Mouse (Mus musculus): Measurements from ENCODE around the gene Irf2. TPM values are rescaled to one million over a fixed set of nuclear protein-coding genes. Genes with fewer than 3 reads are reported as not detected.

Irf2 gene
- polyA plus RNA-seq, 1 experiment from 2014 or later: 23.1 TPM

GRCm38 (mm10) chr8:46833763-46834162 lies 94.2 kb downstream of the Irf2 start:
- peaks cover 24% of the 10 kb centered on the region for H3K36me3 ChIP-seq (replicated peaks; ENCODE audit: insufficient read depth, low read length)
- peaks cover 9% of the 10 kb centered on the region for H3K4me1 ChIP-seq (ENCODE audit: insufficient read depth)
- 73% methylated on average over 4 of the region's 4 CpGs for WGBS (ENCODE audit: insufficient replicate concordance)
- H3K27me3 ChIP-seq (ENCODE audit: insufficient read depth, low read length): no peaks in the 10 kb centered on the region
- ATAC-seq (no peak), DNase-seq (no peak)
- H3K4me2 ChIP-seq (ENCODE audit: low read depth, low read length): no peak overlapping the region
- H3K4me3 ChIP-seq (ENCODE audit: low read depth, low read length): no peak overlapping the region
- no peak for TF ChIP-seq EP300 (IDR thresholded peaks at IDR 0.05; ENCODE audit: low read depth)
- TF ChIP-seq CTCF (IDR thresholded peaks at IDR 0.05; ENCODE audit: low read depth): no peak
- no peak overlapping the region for H3K27ac ChIP-seq (ENCODE audit: low read depth)
- no peaks in the 10 kb centered on the region for H3K9me3 ChIP-seq (ENCODE audit: low read length)
- no peak overlapping the region for H3K9ac ChIP-seq (replicated peaks)

- Histone ChIP-seq H3K9me3 (ENCODE audit: low read length) (no peaks in the 10 kb centered on the region), H3K4me2 (ENCODE audit: low read depth, low read length) (no peak overlapping the region), H3K9ac (replicated peaks) (no peak overlapping the region), H3K36me3 (replicated peaks; ENCODE audit: insufficient read depth, low read length) (peaks cover 29% of the 10 kb centered on the region), H3K27ac (ENCODE audit: low read depth) (no peak overlapping the region), H3K27me3 (ENCODE audit: insufficient read depth, low read length) (no peaks in the 10 kb centered on the region), H3K4me3 (ENCODE audit: low read depth, low read length) (no peak overlapping the region), H3K4me1 (ENCODE audit: insufficient read depth) (peaks cover 4% of the 10 kb centered on the region)
- 68% methylated on average over 3 of the region's 3 CpGs for WGBS (ENCODE audit: insufficient replicate concordance)
- TF ChIP-seq CTCF (IDR thresholded peaks at IDR 0.05; ENCODE audit: low read depth) (no peak), EP300 (IDR thresholded peaks at IDR 0.05; ENCODE audit: low read depth) (no peak)
- no peak for DNase-seq
- ATAC-seq: no peak
Measured at GRCm38 (mm10) chr8:46834440-46834839, 94.9 kb downstream of the Irf2 start.

DNA sequence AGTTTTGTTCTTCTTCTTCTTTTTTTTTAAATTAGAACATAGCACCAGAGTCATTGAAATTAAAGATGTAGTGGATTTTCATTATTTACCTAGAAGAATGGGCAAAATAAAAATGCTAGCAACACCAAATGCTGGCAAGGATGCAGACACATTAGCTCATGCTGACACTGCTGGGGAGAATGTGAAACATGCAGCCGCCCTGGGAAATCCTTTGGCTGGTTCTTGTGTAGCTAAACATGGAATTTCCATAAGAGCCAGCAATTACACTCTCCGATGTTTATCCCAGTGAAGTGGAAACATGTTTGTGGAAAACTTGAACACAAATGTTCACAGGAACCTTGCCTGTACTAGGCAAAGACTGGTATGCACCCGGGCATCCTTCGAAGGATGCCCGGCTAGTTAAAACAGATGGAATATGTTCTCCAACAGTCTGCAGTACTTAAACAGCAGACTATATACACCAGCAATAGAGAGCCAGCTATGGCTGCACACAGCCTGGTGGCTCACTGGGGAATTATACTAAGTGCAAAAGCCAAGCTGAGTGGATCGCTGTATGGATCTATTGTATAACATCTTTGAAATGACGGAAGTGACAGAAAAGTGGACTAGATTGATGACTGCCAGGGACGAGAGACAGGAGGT lies 96.6 kb downstream of the Irf2 start:
- WGBS (ENCODE audit: insufficient replicate concordance): 89% methylated on average over 8 of the region's 8 CpGs
- H3K4me3 ChIP-seq (ENCODE audit: low read depth, low read length): no peak overlapping the region
- H3K27ac ChIP-seq (ENCODE audit: low read depth): no peak overlapping the region
- peaks cover 37% of the 10 kb centered on the region for H3K36me3 ChIP-seq (replicated peaks; ENCODE audit: insufficient read depth, low read length)
- no peaks in the 10 kb centered on the region for H3K9me3 ChIP-seq (ENCODE audit: low read length)
- H3K9ac ChIP-seq (replicated peaks): no peak overlapping the region
- DNase-seq: no peak
- peaks cover 3% of the 10 kb centered on the region for H3K4me1 ChIP-seq (ENCODE audit: insufficient read depth)
- no peaks in the 10 kb centered on the region for H3K27me3 ChIP-seq (ENCODE audit: insufficient read depth, low read length)
- H3K4me2 ChIP-seq (ENCODE audit: low read depth, low read length): no peak overlapping the region
- no peak for ATAC-seq
- no peak for TF ChIP-seq CTCF (IDR thresholded peaks at IDR 0.05; ENCODE audit: low read depth)

DNA sequence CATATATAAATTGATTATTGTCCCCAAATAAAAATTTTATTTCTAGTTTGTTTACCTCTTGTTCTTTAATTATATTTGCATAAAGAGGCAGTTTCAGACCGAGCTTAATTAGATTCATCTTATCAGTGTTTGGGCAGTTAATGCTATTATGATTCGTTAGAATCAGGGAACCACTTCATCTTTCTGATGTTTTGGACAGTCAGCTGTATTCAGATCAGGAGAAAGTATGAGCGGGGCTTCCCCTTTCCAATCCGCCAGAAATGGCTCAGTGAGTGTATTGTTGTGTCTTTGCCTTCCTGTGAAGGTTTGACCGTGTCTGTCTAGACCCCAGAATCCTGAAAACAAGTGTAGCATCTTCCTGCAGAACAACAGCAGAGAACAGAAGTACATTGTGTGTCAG lies 97.4 kb downstream of the Irf2 start:
- H3K4me3 ChIP-seq (ENCODE audit: low read depth, low read length): no peak overlapping the region
- no peaks in the 10 kb centered on the region for H3K9me3 ChIP-seq (ENCODE audit: low read length)
- H3K27ac ChIP-seq (ENCODE audit: low read depth): no peak overlapping the region
- peaks cover 37% of the 10 kb centered on the region for H3K36me3 ChIP-seq (replicated peaks; ENCODE audit: insufficient read depth, low read length)
- no peak overlapping the region for H3K9ac ChIP-seq (replicated peaks)
- TF ChIP-seq CTCF (IDR thresholded peaks at IDR 0.05; ENCODE audit: low read depth) (no peak), EP300 (IDR thresholded peaks at IDR 0.05; ENCODE audit: low read depth) (no peak)
- H3K4me1 ChIP-seq (ENCODE audit: insufficient read depth): peaks cover 7% of the 10 kb centered on the region
- no peaks in the 10 kb centered on the region for H3K27me3 ChIP-seq (ENCODE audit: insufficient read depth, low read length)
- 67% methylated on average over 5 of the region's 5 CpGs for WGBS (ENCODE audit: insufficient replicate concordance)
- ATAC-seq: no peak
- no peak for DNase-seq
- H3K4me2 ChIP-seq (ENCODE audit: low read depth, low read length): no peak overlapping the region

GRCm38 (mm10) chr8:46838052-46838451 lies 98.5 kb downstream of the Irf2 start:
- no peaks in the 10 kb centered on the region for H3K9me3 ChIP-seq (ENCODE audit: low read length)
- WGBS (ENCODE audit: insufficient replicate concordance): 72% methylated on average over 5 of the region's 5 CpGs
- ATAC-seq (no peak), DNase-seq (no peak)
- no peaks in the 10 kb centered on the region for H3K27me3 ChIP-seq (ENCODE audit: insufficient read depth, low read length)
- H3K4me2 ChIP-seq (ENCODE audit: low read depth, low read length): no peak overlapping the region
- TF ChIP-seq EP300 (IDR thresholded peaks at IDR 0.05; ENCODE audit: low read depth): no peak
- no peak for TF ChIP-seq CTCF (IDR thresholded peaks at IDR 0.05; ENCODE audit: low read depth)
- peaks cover 15% of the 10 kb centered on the region for H3K4me1 ChIP-seq (ENCODE audit: insufficient read depth)
- no peak overlapping the region for H3K27ac ChIP-seq (ENCODE audit: low read depth)
- H3K9ac ChIP-seq (replicated peaks): no peak overlapping the region
- peaks cover 37% of the 10 kb centered on the region for H3K36me3 ChIP-seq (replicated peaks; ENCODE audit: insufficient read depth, low read length)
- no peak overlapping the region for H3K4me3 ChIP-seq (ENCODE audit: low read depth, low read length)

GRCm38 (mm10) chr8:46840390-46840789 lies 100.9 kb downstream of the Irf2 start:
- Histone ChIP-seq H3K27me3 (ENCODE audit: insufficient read depth, low read length) (no peaks in the 10 kb centered on the region), H3K27ac (ENCODE audit: low read depth) (no peak overlapping the region), H3K9ac (replicated peaks) (no peak overlapping the region), H3K36me3 (replicated peaks; ENCODE audit: insufficient read depth, low read length) (peaks cover 37% of the 10 kb centered on the region), H3K4me1 (ENCODE audit: insufficient read depth) (peaks cover 35% of the 10 kb centered on the region), H3K4me3 (ENCODE audit: low read depth, low read length) (no peak overlapping the region), H3K9me3 (ENCODE audit: low read length) (no peaks in the 10 kb centered on the region), H3K4me2 (ENCODE audit: low read depth, low read length) (no peak overlapping the region)
- WGBS (ENCODE audit: insufficient replicate concordance): 62% methylated on average over 4 of the region's 4 CpGs
- DNase-seq (no peak), ATAC-seq (no peak)
- TF ChIP-seq CTCF (IDR thresholded peaks at IDR 0.05; ENCODE audit: low read depth) (no peak), EP300 (IDR thresholded peaks at IDR 0.05; ENCODE audit: low read depth) (no peak)

- H3K9ac ChIP-seq (replicated peaks): no peak overlapping the region
- no peak for ATAC-seq
- H3K9me3 ChIP-seq (ENCODE audit: low read length): no peaks in the 10 kb centered on the region
- no peak overlapping the region for H3K4me3 ChIP-seq (ENCODE audit: low read depth, low read length)
- H3K4me1 ChIP-seq (ENCODE audit: insufficient read depth): peaks cover 38% of the 10 kb centered on the region
- no peak overlapping the region for H3K4me2 ChIP-seq (ENCODE audit: low read depth, low read length)
- TF ChIP-seq CTCF (IDR thresholded peaks at IDR 0.05; ENCODE audit: low read depth): no peak
- no peak for TF ChIP-seq EP300 (IDR thresholded peaks at IDR 0.05; ENCODE audit: low read depth)
- no peak for DNase-seq
- H3K27ac ChIP-seq (ENCODE audit: low read depth): no peak overlapping the region
- WGBS (ENCODE audit: insufficient replicate concordance): 89% methylated on average over 10 of the region's 10 CpGs
- no peaks in the 10 kb centered on the region for H3K27me3 ChIP-seq (ENCODE audit: insufficient read depth, low read length)
- H3K36me3 ChIP-seq (replicated peaks; ENCODE audit: insufficient read depth, low read length): peaks cover 36% of the 10 kb centered on the region
Measured at GRCm38 (mm10) chr8:46840791-46841190, 101.3 kb downstream of the Irf2 start.

Data from liver, postnatal 0 days (tissue).